Mouse (Mus musculus) cortical plate, adult 2 months (tissue): ENCODE data around the gene Rbm28.

Source experiments
- CTCF ChIP-seq: fragments of 200-500 bp; IDR thresholded peaks from 2 replicates; pipeline ENCODE4 v1.5.1; 2011; ENCODE audit warnings: mild to moderate bottlenecking, control low read depth, low read length; ENCODE audit not compliant: insufficient read depth; ENCODE audit errors: extremely low read depth
- POLR2A ChIP-seq: fragments of 200-500 bp; IDR thresholded peaks from 2 replicates; pipeline ENCODE4 v1.6.1; 2011; ENCODE audit warnings: mild to moderate bottlenecking, low read length, control low read depth; ENCODE audit not compliant: insufficient read depth; ENCODE audit errors: extremely low read depth

GRCm38 (mm10) chr6:29211806-29212492 is 47.1 kb upstream of the Rbm28 start:
- TF ChIP-seq POLR2A (0 out of 2 replicates have a peak, but pooled peaks have one; percentile 19), CTCF (no peak)
